Mouse (Mus musculus): ENCODE measurements around the gene 4930507D05Rik. TPM values are rescaled to one million over a fixed set of nuclear protein-coding genes. Genes with fewer than 3 reads are reported as not detected.

4930507D05Rik gene
- polyA plus RNA-seq (2015; fragmentation: Nextera tagmentation; extraction: Ambion mirVana), result 0.56 and 0.61 TPM in 2 replicates

DNA sequence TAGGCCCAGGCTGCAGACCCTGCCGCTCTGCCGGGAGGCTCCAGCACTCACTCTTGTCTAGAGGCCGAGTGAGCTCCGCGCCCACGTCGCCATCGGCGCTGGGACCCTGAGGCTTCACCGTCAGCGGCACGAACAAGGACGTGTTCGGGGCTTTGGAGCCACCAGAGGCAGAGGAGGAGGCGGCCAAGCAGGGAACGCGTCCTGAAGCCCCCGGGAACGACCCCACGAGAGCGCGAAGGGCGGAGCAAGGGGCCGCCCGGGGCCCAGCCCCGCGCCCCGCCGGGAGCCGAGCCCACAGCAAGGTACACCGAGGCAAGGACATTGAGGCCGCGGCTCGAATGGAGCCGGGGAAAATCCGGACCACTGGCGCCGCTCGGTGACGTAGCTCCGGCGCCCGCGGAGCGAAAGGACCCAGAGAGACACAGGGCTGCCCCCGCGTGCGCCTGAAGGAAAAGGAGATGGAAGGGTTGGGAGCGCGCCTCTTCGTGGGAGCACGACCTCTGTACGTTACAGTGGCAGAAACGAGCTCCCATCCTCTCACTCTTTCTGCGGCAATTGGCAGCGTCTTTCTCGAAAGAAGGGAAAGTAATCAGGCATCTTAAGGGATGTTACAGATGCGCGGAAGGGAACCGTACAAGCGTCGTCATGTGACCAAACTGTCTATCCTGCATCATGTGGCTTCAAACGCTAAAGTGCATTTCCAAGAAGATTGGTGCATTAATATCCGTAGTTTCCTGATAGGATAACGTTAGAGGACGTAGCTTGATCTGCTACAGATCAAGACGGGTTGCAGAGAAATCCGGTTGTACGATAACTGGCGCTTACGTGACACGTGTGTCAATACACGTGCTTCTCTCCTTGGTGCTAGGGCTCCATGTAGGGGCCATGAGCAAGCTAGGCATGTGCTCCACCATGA lies at the start of gene 4930507D05Rik, which contains the start of gene Supv3l1:
4930507D05Rik (plus strand) TSS at position 126 of the 916 bp plus-strand sequence.
Supv3l1 (minus strand) TSS at position 375 of the 916 bp plus-strand sequence.
- Histone ChIP-seq H3K4me1 (peaks cover 19% of the 10 kb centered on the region), H3K9me3 (no peaks in the 10 kb centered on the region), H3K27ac (replicated peaks) (peak within 1 kb of the TSS; percentile 86), H3K36me3 (peaks cover 38% of the 10 kb centered on the region), H3K4me3 (peak within 1 kb of the TSS; percentile 94), H3K4me2 (peak within 1 kb of the TSS; percentile 79), H3K27me3 (replicated peaks) (no peaks in the 10 kb centered on the region), H3K9ac (peak within 1 kb of the TSS; percentile 99)
- WGBS, result under 1% methylated on average over 73 of the region's 73 CpGs
- ATAC-seq (ENCODE audit: extremely low read depth, insufficient number of reproducible peaks, low FRiP score, low TSS enrichment), result peak; percentile 79

DNA sequence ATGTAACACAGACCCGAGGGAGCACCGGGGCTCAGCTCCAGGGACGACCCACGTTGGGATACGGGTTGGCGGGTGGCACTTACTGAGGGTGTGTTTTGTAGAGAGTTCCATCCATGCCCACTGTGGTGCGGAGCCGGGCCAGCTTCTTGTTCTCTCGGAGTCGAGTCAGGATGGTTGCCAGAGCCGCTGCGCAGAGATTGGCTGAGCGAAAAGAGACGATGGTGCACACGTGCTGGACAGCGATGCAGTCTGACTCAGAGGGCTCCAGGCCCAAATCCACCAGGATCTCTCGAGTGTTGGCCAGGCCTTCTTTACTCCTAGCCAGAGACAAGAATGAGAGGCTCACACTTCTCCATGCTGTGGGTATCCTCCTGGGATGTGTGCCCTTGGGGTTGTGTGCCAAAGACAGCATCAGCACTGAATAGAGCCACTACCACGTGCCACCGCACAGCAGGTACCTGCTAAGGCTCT lies 47.6 kb upstream of the 4930507D05Rik start:
- ATAC-seq (ENCODE audit: extremely low read depth, insufficient number of reproducible peaks, low FRiP score, low TSS enrichment), result no peak
- 77% methylated on average over 19 of the region's 19 CpGs for WGBS
- H3K9ac ChIP-seq, result no peak overlapping the region

GRCm38 (mm10) chr10:62404901-62405300 lies 44.4 kb upstream of the 4930507D05Rik start:
- Histone ChIP-seq H3K27me3 (replicated peaks) (peaks cover 41% of the 10 kb centered on the region), H3K27ac (replicated peaks) (no peak overlapping the region), H3K9me3 (no peaks in the 10 kb centered on the region), H3K9ac (0 out of 2 replicates have a peak overlapping the region, but pooled peaks have one; percentile 28), H3K4me1 (0 out of 2 replicates have a peak, but pooled peaks cover 7% of the 10 kb centered on the region), H3K4me3 (peak overlapping the region; percentile 24), H3K36me3 (no peaks in the 10 kb centered on the region), H3K4me2 (peak overlapping the region; percentile 54)
- no peak for ATAC-seq (ENCODE audit: extremely low read depth, insufficient number of reproducible peaks, low FRiP score, low TSS enrichment)
- 43% methylated on average over 14 of the region's 14 CpGs for WGBS

More for the DNA sequence above, 47.6 kb upstream of the 4930507D05Rik start:
- Histone ChIP-seq H3K9me3 (no peaks in the 10 kb centered on the region), H3K36me3 (no peaks in the 10 kb centered on the region), H3K4me2 (no peak overlapping the region), H3K4me3 (no peak overlapping the region), H3K27ac (replicated peaks) (no peak overlapping the region), H3K4me1 (0 out of 2 replicates have a peak, but pooled peaks cover 7% of the 10 kb centered on the region), H3K27me3 (replicated peaks) (peaks cover 21% of the 10 kb centered on the region)

DNA sequence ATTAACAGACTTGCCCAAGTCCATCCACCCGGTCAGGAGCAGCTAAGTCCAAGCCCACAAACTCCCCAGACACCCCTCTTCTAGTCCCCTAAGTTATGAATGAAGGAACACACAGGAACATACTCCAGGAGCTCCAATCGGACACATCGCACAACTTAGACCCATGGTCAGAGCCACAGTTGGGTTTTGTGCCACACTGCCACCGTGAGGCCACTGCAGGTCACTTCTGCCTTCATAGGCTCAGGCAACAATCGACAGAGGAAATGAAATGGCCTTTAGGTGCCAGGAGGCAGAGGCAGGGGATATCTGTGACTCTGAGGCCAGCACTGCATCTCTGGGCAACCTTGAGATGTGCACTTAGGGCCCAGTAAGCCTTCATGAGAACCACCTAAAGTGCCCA lies 38.3 kb upstream of the 4930507D05Rik start:
- no peak overlapping the region for H3K4me2 ChIP-seq
- ATAC-seq (ENCODE audit: extremely low read depth, insufficient number of reproducible peaks, low FRiP score, low TSS enrichment), result no peak

GRCm38 (mm10) chr10:62411431-62412410 lies 37.6 kb upstream of the 4930507D05Rik start:
- Histone ChIP-seq H3K4me3 (no peak overlapping the region), H3K27me3 (replicated peaks) (peaks cover 31% of the 10 kb centered on the region), H3K9ac (no peak overlapping the region), H3K4me2 (no peak overlapping the region), H3K36me3 (no peaks in the 10 kb centered on the region), H3K9me3 (no peaks in the 10 kb centered on the region), H3K4me1 (peaks cover 22% of the 10 kb centered on the region), H3K27ac (replicated peaks) (no peak overlapping the region)
- WGBS, result 63% methylated on average over 19 of the region's 19 CpGs
- ATAC-seq (ENCODE audit: extremely low read depth, insufficient number of reproducible peaks, low FRiP score, low TSS enrichment), result no peak

More for the DNA sequence above, 38.3 kb upstream of the 4930507D05Rik start:
- WGBS, result 8% methylated on average over 5 of the region's 5 CpGs
- H3K27ac ChIP-seq (replicated peaks), result no peak overlapping the region
- no peaks in the 10 kb centered on the region for H3K36me3 ChIP-seq
- H3K4me1 ChIP-seq, result peaks cover 22% of the 10 kb centered on the region
- H3K9me3 ChIP-seq, result no peaks in the 10 kb centered on the region
- peaks cover 39% of the 10 kb centered on the region for H3K27me3 ChIP-seq (replicated peaks)
- H3K4me3 ChIP-seq, result no peak overlapping the region
- no peak overlapping the region for H3K9ac ChIP-seq

- peaks cover 22% of the 10 kb centered on the region for H3K4me1 ChIP-seq
- 0 out of 2 replicates have a peak, but pooled peaks have one; percentile 19 for ATAC-seq (ENCODE audit: extremely low read depth, insufficient number of reproducible peaks, low FRiP score, low TSS enrichment)
- H3K9ac ChIP-seq, result no peak overlapping the region
- peaks cover 21% of the 10 kb centered on the region for H3K27me3 ChIP-seq (replicated peaks)
- H3K36me3 ChIP-seq, result no peaks in the 10 kb centered on the region
- no peaks in the 10 kb centered on the region for H3K9me3 ChIP-seq
- 6% methylated on average over 8 of the region's 8 CpGs for WGBS
- H3K4me3 ChIP-seq, result no peak overlapping the region
- 0 out of 2 replicates have a peak overlapping the region, but pooled peaks have one; percentile 54 for H3K27ac ChIP-seq (replicated peaks)
- H3K4me2 ChIP-seq, result no peak overlapping the region
Measured at GRCm38 (mm10) chr10:62412906-62413605, 36.2 kb upstream of the 4930507D05Rik start.

DNA sequence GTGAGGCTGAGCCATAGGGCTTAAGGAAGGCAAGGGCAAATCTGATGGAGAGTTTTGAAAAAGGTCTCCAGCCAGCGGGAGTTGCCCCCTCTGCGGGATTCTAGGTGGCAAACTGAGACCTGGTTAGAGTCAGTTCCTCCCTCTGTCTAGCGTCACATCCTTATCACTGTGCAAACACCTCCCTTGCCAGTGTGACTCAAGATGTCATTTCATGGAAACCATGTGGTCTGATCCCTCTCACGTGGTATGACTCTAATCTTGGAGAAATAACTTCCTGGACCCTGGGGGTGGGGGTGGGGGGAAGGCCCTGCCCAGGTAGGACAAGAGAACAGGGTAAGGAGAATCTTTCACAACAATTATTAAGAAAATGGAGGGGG lies 35.7 kb upstream of the 4930507D05Rik start:
- 6% methylated on average over 4 of the region's 4 CpGs for WGBS
- Histone ChIP-seq H3K27ac (replicated peaks) (0 out of 2 replicates have a peak overlapping the region, but pooled peaks have one; percentile 54), H3K4me3 (no peak overlapping the region), H3K36me3 (no peaks in the 10 kb centered on the region), H3K4me1 (peaks cover 22% of the 10 kb centered on the region), H3K27me3 (replicated peaks) (peaks cover 17% of the 10 kb centered on the region), H3K9me3 (no peaks in the 10 kb centered on the region), H3K4me2 (no peak overlapping the region), H3K9ac (no peak overlapping the region)
- 0 out of 2 replicates have a peak, but pooled peaks have one; percentile 11 for ATAC-seq (ENCODE audit: extremely low read depth, insufficient number of reproducible peaks, low FRiP score, low TSS enrichment)

DNA sequence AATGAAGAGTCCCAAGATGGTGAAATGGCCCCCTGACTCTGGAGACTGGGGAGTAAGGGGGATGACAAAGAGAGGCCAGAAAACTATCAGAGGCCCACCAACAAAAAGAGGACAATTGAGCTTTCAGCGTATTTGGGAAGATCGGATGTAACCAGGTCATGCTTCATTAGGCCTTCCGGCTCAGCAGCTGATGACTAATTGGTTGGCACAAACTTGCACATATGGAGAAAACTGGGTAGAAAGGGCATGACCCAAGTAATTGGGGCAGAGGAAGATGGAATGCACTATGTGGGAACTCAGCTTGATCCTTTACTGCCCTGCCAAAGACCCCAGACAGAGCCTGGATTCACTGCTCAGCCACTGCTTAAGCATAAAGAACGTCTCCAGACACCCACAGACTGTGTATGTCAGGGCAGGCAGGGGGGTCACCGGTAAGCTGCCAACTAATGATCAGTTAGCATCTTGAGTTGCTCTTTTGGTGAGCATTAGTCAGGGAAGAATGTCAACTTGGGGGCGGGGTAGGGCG lies 30.4 kb upstream of the 4930507D05Rik start:
- H3K27ac ChIP-seq (replicated peaks), result no peak overlapping the region
- H3K4me3 ChIP-seq, result no peak overlapping the region
- no peak overlapping the region for H3K9ac ChIP-seq
- no peaks in the 10 kb centered on the region for H3K9me3 ChIP-seq
- H3K4me2 ChIP-seq, result no peak overlapping the region
- 83% methylated on average over 7 of the region's 7 CpGs for WGBS
- ATAC-seq (ENCODE audit: extremely low read depth, insufficient number of reproducible peaks, low FRiP score, low TSS enrichment), result no peak
- peaks cover 22% of the 10 kb centered on the region for H3K4me1 ChIP-seq
- H3K36me3 ChIP-seq, result no peaks in the 10 kb centered on the region
- no peaks in the 10 kb centered on the region for H3K27me3 ChIP-seq (replicated peaks)

GRCm38 (mm10) chr10:62419422-62419821 lies 29.9 kb upstream of the 4930507D05Rik start:
- Histone ChIP-seq H3K9me3 (no peaks in the 10 kb centered on the region), H3K27ac (replicated peaks) (no peak overlapping the region), H3K36me3 (no peaks in the 10 kb centered on the region), H3K4me2 (no peak overlapping the region), H3K9ac (no peak overlapping the region), H3K4me3 (no peak overlapping the region), H3K27me3 (replicated peaks) (no peaks in the 10 kb centered on the region), H3K4me1 (peaks cover 18% of the 10 kb centered on the region)
- 84% methylated on average over 5 of the region's 5 CpGs for WGBS
- no peak for ATAC-seq (ENCODE audit: extremely low read depth, insufficient number of reproducible peaks, low FRiP score, low TSS enrichment)

DNA sequence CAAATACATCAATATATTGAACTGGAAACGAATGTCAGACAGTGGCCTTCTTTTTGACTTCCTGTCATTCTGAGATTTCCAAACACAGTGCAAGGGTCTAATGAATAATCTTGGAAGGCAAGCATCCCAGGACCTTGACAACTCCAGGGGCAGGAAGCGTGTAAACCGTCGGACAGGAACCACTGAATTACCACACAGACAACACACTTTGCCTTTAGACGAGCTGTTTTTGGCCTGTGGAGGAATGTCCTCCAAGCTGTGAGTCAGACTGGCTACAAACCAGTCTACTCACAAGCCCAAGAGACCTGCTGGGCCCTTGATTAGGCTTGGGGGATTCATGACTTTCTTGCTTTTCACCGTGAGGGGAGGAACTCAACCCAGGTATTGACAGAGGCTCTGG lies 28.9 kb upstream of the 4930507D05Rik start:
- H3K27ac ChIP-seq (replicated peaks), result peak overlapping the region; percentile 58
- H3K36me3 ChIP-seq, result no peaks in the 10 kb centered on the region
- H3K4me1 ChIP-seq, result peaks cover 25% of the 10 kb centered on the region
- no peak for ATAC-seq (ENCODE audit: extremely low read depth, insufficient number of reproducible peaks, low FRiP score, low TSS enrichment)
- H3K9me3 ChIP-seq, result no peaks in the 10 kb centered on the region
- WGBS, result 58% methylated on average over 6 of the region's 6 CpGs
- no peaks in the 10 kb centered on the region for H3K27me3 ChIP-seq (replicated peaks)
- no peak overlapping the region for H3K4me2 ChIP-seq
- no peak overlapping the region for H3K9ac ChIP-seq
- no peak overlapping the region for H3K4me3 ChIP-seq
